Mouse (Mus musculus) ES-Bruce4 (cell line): Measurements from ENCODE around the gene Draxin. TPM values are rescaled to one million over a fixed set of nuclear protein-coding genes. Genes with fewer than 3 reads are reported as not detected.
A peak's percentile ranks its signal among the peaks of the same experiment; 100 is the strongest.

ENCODE experiments used
- H3K27ac ChIP-seq: 2 replicates; pipeline ENCODE4 v1.5.1; 2012; ENCODE audit warnings: low read length, inconsistent platforms; ENCODE audit not compliant: insufficient read depth
- H3K27me3 ChIP-seq: 2 replicates; pipeline ENCODE4 v1.6.1; 2012; ENCODE audit warnings: mild to moderate bottlenecking, low read length, inconsistent platforms; ENCODE audit not compliant: control insufficient read depth, poor library complexity, insufficient read depth, severe bottlenecking
- H3K36me3 ChIP-seq: 2 replicates; pipeline ENCODE4 v1.6.1; 2012; ENCODE audit warnings: inconsistent platforms, mild to moderate bottlenecking, low read length, moderate library complexity; ENCODE audit not compliant: control insufficient read depth, poor library complexity, insufficient read depth, severe bottlenecking
- H3K4me1 ChIP-seq: one replicate; pipeline ENCODE4 v1.8.1; 2011; ENCODE audit warnings: low read length; ENCODE audit not compliant: control insufficient read depth, insufficient read depth
- H3K4me3 ChIP-seq: 2 replicates; pipeline ENCODE4 v1.5.1; 2011; ENCODE audit warnings: low read depth, mild to moderate bottlenecking, low read length
- H3K9ac ChIP-seq: 2 replicates; pipeline ENCODE4 v1.6.1; 2012; ENCODE audit warnings: low read depth, mild to moderate bottlenecking, inconsistent platforms; ENCODE audit not compliant: poor library complexity, severe bottlenecking
- H3K9me3 ChIP-seq: replicated peaks from 2 replicates; pipeline ENCODE4 v1.6.1; 2012; ENCODE audit warnings: mild to moderate bottlenecking, low read length, inconsistent platforms; ENCODE audit not compliant: control insufficient read depth, poor library complexity, insufficient read depth, severe bottlenecking
- CTCF ChIP-seq: IDR thresholded peaks from one replicate; pipeline ENCODE4 v1.8.1; 2011; ENCODE audit warnings: low read depth, low read length
- EP300 ChIP-seq: IDR thresholded peaks from 2 replicates; pipeline ENCODE4 v1.6.1; 2011; ENCODE audit warnings: low read depth, low read length; ENCODE audit not compliant: insufficient read depth
- POLR2A ChIP-seq: IDR thresholded peaks from one replicate; pipeline ENCODE4 v1.8.1; 2011; ENCODE audit warnings: low read length; ENCODE audit not compliant: insufficient read depth
- polyA plus RNA-seq: library from polyadenylated mRNA; stranded (reverse); fragments of >200 nt; gene quantifications from 2 replicates; pipeline ENCODE4 v1.2.4, GENCODE M21; 2011; ENCODE audit warnings: low read depth; ENCODE audit not compliant: missing spikeins, insufficient read depth, insufficient read length

The Draxin gene
- polyA plus RNA-seq, 1 experiment: 0.22 TPM

- no peak overlapping the region for H3K9ac ChIP-seq
- H3K4me3 ChIP-seq: no peak overlapping the region
- H3K27ac ChIP-seq: no peak overlapping the region
- no peaks in the 10 kb centered on the region for H3K36me3 ChIP-seq
- TF ChIP-seq POLR2A: no peak
- no peak for TF ChIP-seq EP300
- TF ChIP-seq CTCF: no peak
- H3K27me3 ChIP-seq: no peaks in the 10 kb centered on the region
- H3K9me3 ChIP-seq: no peaks in the 10 kb centered on the region
- H3K4me1 ChIP-seq: no peaks in the 10 kb centered on the region
Observed at GRCm38 (mm10) chr4:148134988-148135387, 4.5 kb upstream of the Draxin start.

GRCm38 (mm10) chr4:148131497-148132081 is 1.1 kb upstream of the Draxin start:
- no peaks in the 10 kb centered on the region for H3K27me3 ChIP-seq
- no peak overlapping the region for H3K27ac ChIP-seq
- H3K9me3 ChIP-seq: no peaks in the 10 kb centered on the region
- H3K4me3 ChIP-seq: peak overlapping the region; percentile 32
- H3K9ac ChIP-seq: peak overlapping the region; percentile 52
- H3K4me1 ChIP-seq: no peaks in the 10 kb centered on the region
- TF ChIP-seq POLR2A (no peak), CTCF (no peak), EP300 (no peak)
- no peaks in the 10 kb centered on the region for H3K36me3 ChIP-seq

GRCm38 (mm10) chr4:148130133-148130532 is 365 bp downstream of the Draxin start, which contains the start of gene Mad2l2:
Gene Mad2l2, plus strand, starts transcription at chr4:148130384.
- Histone ChIP-seq H3K9ac (peak within 1 kb of the TSS; percentile 52), H3K4me3 (peak within 1 kb of the TSS; percentile 32), H3K27me3 (no peaks in the 10 kb centered on the region), H3K4me1 (no peaks in the 10 kb centered on the region), H3K9me3 (no peaks in the 10 kb centered on the region), H3K36me3 (no peaks in the 10 kb centered on the region), H3K27ac (no peak within 1 kb of the TSS)
- no peak for TF ChIP-seq EP300
- TF ChIP-seq CTCF: no peak

- no peak overlapping the region for H3K9ac ChIP-seq
- no peak for TF ChIP-seq CTCF
- no peak for TF ChIP-seq EP300
- no peak for TF ChIP-seq POLR2A
- no peak overlapping the region for H3K27ac ChIP-seq
- no peaks in the 10 kb centered on the region for H3K36me3 ChIP-seq
- H3K27me3 ChIP-seq: no peaks in the 10 kb centered on the region
- no peaks in the 10 kb centered on the region for H3K9me3 ChIP-seq
- H3K4me3 ChIP-seq: no peak overlapping the region
- H3K4me1 ChIP-seq: no peaks in the 10 kb centered on the region
Observed at GRCm38 (mm10) chr4:148128672-148129071, 1.8 kb downstream of the Draxin start.

GRCm38 (mm10) chr4:148128241-148128640 is 2.3 kb downstream of the Draxin start:
- no peaks in the 10 kb centered on the region for H3K27me3 ChIP-seq
- H3K27ac ChIP-seq: no peak overlapping the region
- TF ChIP-seq EP300 (no peak), CTCF (no peak), POLR2A (no peak)
- H3K9ac ChIP-seq: no peak overlapping the region
- H3K36me3 ChIP-seq: no peaks in the 10 kb centered on the region
- no peaks in the 10 kb centered on the region for H3K4me1 ChIP-seq
- no peak overlapping the region for H3K4me3 ChIP-seq
- no peaks in the 10 kb centered on the region for H3K9me3 ChIP-seq

GRCm38 (mm10) chr4:148122694-148123066 is 7.8 kb downstream of the Draxin start:
- H3K4me3 ChIP-seq: no peak overlapping the region
- H3K27me3 ChIP-seq: no peaks in the 10 kb centered on the region
- no peaks in the 10 kb centered on the region for H3K4me1 ChIP-seq
- H3K9me3 ChIP-seq: no peaks in the 10 kb centered on the region
- TF ChIP-seq POLR2A (no peak), EP300 (no peak), CTCF (no peak)
- no peaks in the 10 kb centered on the region for H3K36me3 ChIP-seq
- H3K27ac ChIP-seq: no peak overlapping the region
- no peak overlapping the region for H3K9ac ChIP-seq
